Mouse (Mus musculus): ENCODE measurements around the gene Olfr523. TPM values are rescaled to one million over a fixed set of nuclear protein-coding genes. Genes with fewer than 3 reads are reported as not detected.

Gene Olfr523
- total RNA-seq, 4 experiments from 2014 or later = 0.11 to 0.16 TPM; not detected in 2

Other genes with a start within 250 kb of the Olfr523 start
- gene Utf1, start 229.4 kb upstream of the Olfr523 start, total RNA-seq (2022) = not detected
- 1 to 10 TPM; 1.1 to 1.7 (median 1.2) TPM for gene 6430531B16Rik, start 194.5 kb upstream of the Olfr523 start, total RNA-seq (2022)
- 1 to 10 TPM; 1.1 to 3.6 (median 1.9) TPM for gene Adam8, start 180.7 kb upstream of the Olfr523 start, total RNA-seq (2022)
- 10 to 100 TPM; 19.6 to 28.2 (median 23.3) TPM for gene Zfp511, start 136.8 kb upstream of the Olfr523 start, total RNA-seq (2022)
- gene Tubgcp2, start 136.5 kb upstream of the Olfr523 start, total RNA-seq (2022) = 10 to 100 TPM; 36.6 to 44.2 (median 42.8) TPM
- under 1 TPM in 2 of 4 experiments, not detected in 2; 0.14 to 0.19 TPM for gene Msx3, start 124.1 kb upstream of the Olfr523 start, total RNA-seq (2022)
- 100 to 1,000 TPM; 184 to 218 (median 213) TPM for gene Caly, start 90.7 kb upstream of the Olfr523 start, total RNA-seq (2022)
- not detected for gene Prap1, start 79.8 kb upstream of the Olfr523 start, total RNA-seq (2022)
- gene Fuom, start 70.8 kb upstream of the Olfr523 start, total RNA-seq (2022) = 10 to 100 TPM; 45.1 to 51.0 (median 49.0) TPM
- gene Paox, start 57.4 kb upstream of the Olfr523 start, total RNA-seq (2022) = 1 to 10 TPM; 6.7 to 7.9 (median 7.3) TPM
- 10 to 100 TPM; 56.9 to 64.5 (median 59.3) TPM for gene Echs1, start 56.7 kb upstream of the Olfr523 start, total RNA-seq (2022)
- gene Mtg1, start 35.7 kb upstream of the Olfr523 start, total RNA-seq (2022) = 10 to 100 TPM; 22.1 to 31.4 (median 27.4) TPM
- gene Sprn, start 18.3 kb upstream of the Olfr523 start, total RNA-seq (2022) = 100 to 1,000 TPM; 121 to 142 (median 130) TPM
- not detected for gene Olfr522, start 8.5 kb upstream of the Olfr523 start, total RNA-seq (2022)
- gene Olfr524, start 32.7 kb downstream of the Olfr523 start, total RNA-seq (2022) = not detected
- under 1 TPM in 1 of 4 experiments, not detected in 3; 0.09 TPM for gene Cd163l1, start 45.0 kb downstream of the Olfr523 start, total RNA-seq (2022)
- under 1 TPM in 2 of 4 experiments, not detected in 2; 0.17 to 0.32 TPM for gene 5830411N06Rik, start 74.1 kb downstream of the Olfr523 start, total RNA-seq (2022)
- not detected for gene Olfr525, start 147.6 kb downstream of the Olfr523 start, total RNA-seq (2022)
- not detected for gene Olfr527, start 160.8 kb downstream of the Olfr523 start, total RNA-seq (2022)
- gene Olfr60, start 188.5 kb downstream of the Olfr523 start, total RNA-seq (2022) = not detected
- gene Olfr530, start 203.1 kb downstream of the Olfr523 start, total RNA-seq (2022) = not detected
- not detected for gene Olfr531, start 229.7 kb downstream of the Olfr523 start, total RNA-seq (2022)
- gene Olfr532, start 248.4 kb downstream of the Olfr523 start, total RNA-seq (2022) = not detected